Mouse (Mus musculus) erythroblast, embryonic 14.5 days (primary cell): ENCODE data around the gene Rbak. TPM values are rescaled to one million over a fixed set of nuclear protein-coding genes. Genes with fewer than 3 reads are reported as not detected.

Source experiments
- H3K27me3 ChIP-seq: 2 replicates; pipeline ENCODE4 v1.6.1; 2012; ENCODE audit warnings: inconsistent platforms; ENCODE audit not compliant: control insufficient read depth
- H3K36me3 ChIP-seq: 2 replicates; pipeline ENCODE4 v1.6.1; 2012; ENCODE audit warnings: mild to moderate bottlenecking, inconsistent platforms; ENCODE audit not compliant: control insufficient read depth
- H3K4me1 ChIP-seq: 2 replicates; pipeline ENCODE4 v1.6.1; 2012; ENCODE audit warnings: inconsistent platforms; ENCODE audit not compliant: control insufficient read depth
- H3K4me3 ChIP-seq: replicated peaks from 2 replicates; pipeline ENCODE3; 2012; ENCODE audit warnings: moderate library complexity, mild to moderate bottlenecking, inconsistent platforms
- H3K9me3 ChIP-seq: 2 replicates; pipeline ENCODE4 v1.6.1; 2012; ENCODE audit warnings: low read length, inconsistent platforms, mixed read lengths; ENCODE audit not compliant: control insufficient read depth
- GATA1 ChIP-seq: IDR thresholded peaks from 2 replicates; pipeline ENCODE4 v1.6.1; 2012; ENCODE audit warnings: low read length, inconsistent platforms, mixed read lengths
- TAL1 ChIP-seq: IDR thresholded peaks from 3 replicates; pipeline ENCODE4 v1.6.1; 2012; ENCODE audit warnings: low read length, inconsistent platforms, mixed read lengths
- polyA plus RNA-seq: library from polyadenylated mRNA; stranded (reverse); fragments of >175 nt; gene quantifications from 2 replicates; pipeline ENCODE4 v1.2.3, GENCODE M21; 2012

Rbak gene
- polyA plus RNA-seq, 1 experiment = 0.01 TPM

DNA sequence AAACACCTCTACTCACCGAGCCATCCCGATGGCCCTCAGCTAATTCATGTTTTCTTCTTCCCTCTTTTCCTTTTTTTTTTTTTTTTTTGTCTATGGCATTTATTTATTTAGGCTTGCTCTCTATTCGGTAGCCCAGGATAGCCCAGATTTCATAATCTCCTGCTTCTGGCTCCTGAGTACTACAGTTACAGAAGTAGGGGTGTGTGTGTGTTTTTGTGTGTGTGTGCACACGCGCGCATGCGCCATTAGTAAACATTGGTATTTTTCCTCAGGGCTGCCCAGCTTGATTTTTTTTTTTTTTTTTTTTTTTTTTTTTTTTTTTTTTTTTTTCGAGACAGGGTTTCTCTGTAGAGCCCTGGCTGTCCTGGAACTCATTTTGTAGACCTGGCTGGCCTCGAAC, 54.5 kb downstream of the Rbak start:
- peaks cover 23% of the 10 kb centered on the region for H3K27me3 ChIP-seq
- peaks cover 7% of the 10 kb centered on the region for H3K9me3 ChIP-seq
- H3K4me1 ChIP-seq = no peaks in the 10 kb centered on the region
- TF ChIP-seq GATA1 (no peak), TAL1 (no peak)
- no peaks in the 10 kb centered on the region for H3K36me3 ChIP-seq
- no peak overlapping the region for H3K4me3 ChIP-seq

DNA sequence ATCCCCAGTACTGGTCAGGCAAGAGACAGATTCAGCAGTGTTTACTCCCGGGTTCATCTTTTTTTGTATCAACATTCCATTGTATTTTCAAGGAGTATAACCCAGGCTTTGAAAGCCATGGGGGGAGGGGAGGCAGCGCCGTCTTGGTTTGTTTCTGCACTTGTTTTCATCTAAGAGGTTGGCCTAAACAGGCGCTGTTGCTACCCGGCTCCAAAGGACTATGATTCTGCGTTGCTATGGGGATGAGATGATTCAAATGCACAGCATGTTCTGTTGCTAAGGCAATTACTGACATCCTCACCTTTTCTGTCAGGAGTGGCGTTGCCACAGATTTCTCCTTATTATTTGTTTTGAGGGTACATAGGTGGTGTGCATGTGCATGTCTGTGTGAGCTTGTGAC, 55.0 kb downstream of the Rbak start:
- Histone ChIP-seq H3K27me3 (peaks cover 23% of the 10 kb centered on the region), H3K4me1 (no peaks in the 10 kb centered on the region), H3K4me3 (no peak overlapping the region), H3K9me3 (peaks cover 3% of the 10 kb centered on the region), H3K36me3 (no peaks in the 10 kb centered on the region)
- TF ChIP-seq GATA1 (no peak), TAL1 (no peak)

DNA sequence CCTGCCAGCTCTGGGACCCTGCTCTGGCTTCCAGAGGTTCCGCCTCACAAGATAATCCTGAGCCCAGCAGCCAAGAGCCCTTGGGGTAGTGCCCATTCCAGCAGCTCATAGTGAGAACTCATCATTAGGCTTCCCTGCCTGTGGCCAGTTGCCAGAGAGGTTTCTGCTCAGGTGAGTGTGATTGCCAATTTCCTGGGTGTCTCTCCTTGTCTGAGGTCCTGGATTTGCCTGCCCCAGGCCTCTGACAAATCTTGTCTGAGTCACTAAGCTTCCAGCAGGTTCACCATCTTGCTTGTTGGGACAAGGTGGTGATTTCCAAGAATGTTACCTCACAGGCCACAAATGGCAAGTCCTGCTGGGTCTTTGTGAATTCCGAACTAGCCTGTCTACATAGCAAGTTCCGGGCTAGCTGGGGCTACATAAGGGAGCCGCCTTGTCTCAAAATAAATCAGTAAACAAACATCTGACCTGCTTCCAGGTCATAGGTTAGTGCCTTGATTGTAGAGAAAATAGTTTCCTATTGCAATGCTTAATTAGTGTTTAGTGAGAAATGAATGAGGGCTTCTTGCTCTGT, 55.7 kb downstream of the Rbak start:
- H3K27me3 ChIP-seq = peaks cover 20% of the 10 kb centered on the region
- H3K4me3 ChIP-seq = no peak overlapping the region
- no peak for TF ChIP-seq TAL1
- TF ChIP-seq GATA1 = no peak
- H3K4me1 ChIP-seq = no peaks in the 10 kb centered on the region
- H3K9me3 ChIP-seq = no peaks in the 10 kb centered on the region
- no peaks in the 10 kb centered on the region for H3K36me3 ChIP-seq

DNA sequence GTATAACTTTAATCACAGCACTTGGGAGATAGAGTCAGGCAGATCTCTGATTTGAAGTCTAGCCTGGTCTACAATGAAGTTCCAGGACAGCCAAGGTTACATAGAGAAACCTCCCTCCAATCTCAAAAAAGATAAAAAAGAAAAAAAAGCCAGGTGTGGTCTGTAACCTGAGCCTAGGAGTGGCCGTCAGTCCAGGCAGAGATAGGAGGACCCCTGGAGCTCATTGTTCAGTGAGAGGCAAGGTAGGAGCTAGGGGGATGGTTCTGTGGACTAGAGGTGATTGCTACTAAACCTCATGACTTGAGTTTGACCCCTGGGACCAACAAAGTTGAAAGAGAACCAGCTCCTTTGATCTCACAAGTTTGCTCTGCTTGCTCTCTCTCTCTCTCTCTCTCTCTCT, 57.9 kb downstream of the Rbak start:
- Histone ChIP-seq H3K4me1 (no peaks in the 10 kb centered on the region), H3K27me3 (peaks cover 12% of the 10 kb centered on the region), H3K36me3 (no peaks in the 10 kb centered on the region), H3K9me3 (peaks cover under 1% of the 10 kb centered on the region), H3K4me3 (no peak overlapping the region)
- no peak for TF ChIP-seq GATA1
- no peak for TF ChIP-seq TAL1

Other genes starting within 250 kb of the Rbak start
- 0.36 and 0.46 TPM in 2 replicates for gene Fscn1, start 220.4 kb downstream of the Rbak start, polyA plus RNA-seq
- 2.4 and 2.9 TPM in 2 replicates for gene Rnf216, start 67.8 kb downstream of the Rbak start, polyA plus RNA-seq
- gene Olfr718-ps1, start 33.2 kb downstream of the Rbak start, polyA plus RNA-seq = not detected in 2 replicates
- not detected in 2 replicates for gene Spdye4b, start 242 bp upstream of the Rbak start, polyA plus RNA-seq
- 0.02 TPM in 1 of 2 replicates, not detected in the other for gene Spdye4a, start 46.1 kb upstream of the Rbak start, polyA plus RNA-seq
- gene Zfp12, start 54.4 kb upstream of the Rbak start, polyA plus RNA-seq = 0.02 TPM in 2 replicates
- 0.02 TPM in 2 replicates for gene Zfp316, start 89.2 kb upstream of the Rbak start, polyA plus RNA-seq
- gene Zfp853, start 112.8 kb upstream of the Rbak start, polyA plus RNA-seq = 0.01 TPM in 1 of 2 replicates, not detected in the other
- gene E130309D02Rik, start 134.6 kb upstream of the Rbak start, polyA plus RNA-seq = 9.0 and 10.0 TPM in 2 replicates
- gene Zdhhc4, start 148.5 kb upstream of the Rbak start, polyA plus RNA-seq = 4.9 and 6.6 TPM in 2 replicates
- gene Grid2ip, start 176.6 kb upstream of the Rbak start, polyA plus RNA-seq = not detected in 2 replicates
- gene Kdelr2, start 223.1 kb upstream of the Rbak start, polyA plus RNA-seq = 4.8 and 5.2 TPM in 2 replicates